Mouse (Mus musculus) liver, embryonic 12.5 days (tissue): ENCODE measurements around the gene Pnkp. TPM values are rescaled to one million over a fixed set of nuclear protein-coding genes. Genes with fewer than 3 reads are reported as not detected.

ENCODE experiments used
- ATAC-seq: fragments of 200-750 bp; cut with Nextera tagmentation; 2 replicates; pipeline ENCODE4 v1.8.0; 2017; ENCODE audit warnings: moderate number of reproducible peaks, mild to moderate bottlenecking, moderate library complexity
- H3K27ac ChIP-seq: fragments of 300-500 bp; sonication (generic); 2 replicates; pipeline ENCODE4 v1.5.1; 2016; ENCODE audit warnings: mild to moderate bottlenecking
- H3K27me3 ChIP-seq: fragments of 300-500 bp; sonication (generic); replicated peaks from 2 replicates; pipeline ENCODE4 v1.6.1; 2016; ENCODE audit warnings: mild to moderate bottlenecking, moderate library complexity
- H3K36me3 ChIP-seq: fragments of 300-500 bp; sonication (generic); 2 replicates; pipeline ENCODE4 v1.6.1; 2016; ENCODE audit warnings: mild to moderate bottlenecking, moderate library complexity
- H3K4me1 ChIP-seq: fragments of 300-500 bp; sonication (generic); 2 replicates; pipeline ENCODE4 v1.6.1; 2016
- H3K4me2 ChIP-seq: fragments of 300-500 bp; sonication (generic); 2 replicates; pipeline ENCODE4 v1.6.1; 2016; ENCODE audit warnings: mild to moderate bottlenecking, moderate library complexity
- H3K4me3 ChIP-seq: fragments of 300-500 bp; sonication (generic); 2 replicates; pipeline ENCODE4 v1.5.1; 2016; ENCODE audit warnings: mild to moderate bottlenecking, moderate library complexity
- H3K9ac ChIP-seq: fragments of 300-500 bp; sonication (generic); 2 replicates; pipeline ENCODE4 v1.6.1; 2016; ENCODE audit warnings: mild to moderate bottlenecking, moderate library complexity
- H3K9me3 ChIP-seq: fragments of 300-500 bp; sonication (generic); replicated peaks from 2 replicates; pipeline ENCODE4 v1.6.1; 2016; ENCODE audit warnings: mild to moderate bottlenecking, moderate library complexity
- WGBS: fragments of 180-500 bp; shearing (Covaris S2); methylation state at CpG from one replicate; pipeline ENCODE4 v1.1.7; 2016; ENCODE audit not compliant: insufficient replicate concordance; 5-methylcytosine and 5-hydroxymethylcytosine counted together
- polyA plus RNA-seq: library from polyadenylated mRNA; unstranded; fragments of >200 nt; fragmentation: Nextera tagmentation; extraction: Ambion mirVana; gene quantifications from 2 replicates; pipeline ENCODE4 v1.2.1, GENCODE M21; 2016

Pnkp gene
- polyA plus RNA-seq, 1 experiment from 2014 or later = 26.7 TPM

DNA sequence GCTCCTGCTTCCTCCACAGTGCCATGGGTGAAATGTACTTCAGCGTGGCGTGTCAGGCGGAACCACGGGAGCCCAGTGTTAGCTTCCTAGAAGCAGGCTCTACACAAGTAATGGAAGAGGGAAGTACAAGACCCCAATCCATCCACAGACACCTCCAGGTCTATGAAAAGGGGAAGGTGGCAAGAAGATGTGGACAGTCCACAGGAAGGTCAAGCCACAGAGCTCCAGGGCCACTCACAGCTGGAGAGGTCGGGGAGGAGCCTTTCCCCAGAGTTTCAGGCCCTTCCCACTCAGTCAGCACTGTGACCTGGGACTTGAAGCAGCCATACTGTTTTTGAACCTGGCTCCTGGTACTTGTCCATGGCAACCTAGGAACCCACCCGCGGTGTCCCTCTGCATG lies 30.0 kb downstream of the Pnkp start:
- Histone ChIP-seq H3K4me3 (no peak overlapping the region), H3K4me1 (peaks cover 46% of the 10 kb centered on the region), H3K9ac (no peak overlapping the region), H3K4me2 (no peak overlapping the region), H3K27me3 (no peaks in the 10 kb centered on the region), H3K27ac (no peak overlapping the region), H3K9me3 (no peaks in the 10 kb centered on the region), H3K36me3 (peaks cover 77% of the 10 kb centered on the region)
- WGBS = 71% methylated on average over 7 of the region's 7 CpGs
- ATAC-seq = no peak

- Histone ChIP-seq H3K9ac (no peak overlapping the region), H3K27ac (no peak overlapping the region; the same call in 1 of the 2 replicates)
- WGBS = 73% methylated on average over 13 of the region's 13 CpGs
Observed at GRCm38 (mm10) chr7:44888256-44889105, 31.5 kb downstream of the Pnkp start.

GRCm38 (mm10) chr7:44890180-44890579 lies 33.2 kb downstream of the Pnkp start:
- Histone ChIP-seq H3K27ac (no peak overlapping the region), H3K4me2 (peak overlapping the region; percentile 82), H3K27me3 (no peaks in the 10 kb centered on the region), H3K9ac (0 out of 2 replicates have a peak overlapping the region, but pooled peaks have one; percentile 88), H3K4me1 (peaks cover 55% of the 10 kb centered on the region), H3K36me3 (peaks cover 48% of the 10 kb centered on the region), H3K4me3 (peak overlapping the region; percentile 79; the same call in 1 of the 2 replicates), H3K9me3 (no peaks in the 10 kb centered on the region)
- no peak for ATAC-seq
- 78% methylated on average over 7 of the region's 7 CpGs for whole genome bisulfite sequencing

More at GRCm38 (mm10) chr7:44888256-44889105, 31.5 kb downstream of the Pnkp start:
- no peaks in the 10 kb centered on the region for H3K27me3 ChIP-seq
- H3K36me3 ChIP-seq = peaks cover 62% of the 10 kb centered on the region
- peaks cover 52% of the 10 kb centered on the region for H3K4me1 ChIP-seq
- H3K4me2 ChIP-seq = no peak overlapping the region
- no peak overlapping the region for H3K4me3 ChIP-seq
- ATAC-seq = no peak
- H3K9me3 ChIP-seq = no peaks in the 10 kb centered on the region

GRCm38 (mm10) chr7:44890737-44891136 lies 33.8 kb downstream of the Pnkp start:
- Histone ChIP-seq H3K4me2 (peak overlapping the region; percentile 82), H3K9ac (peak overlapping the region; percentile 88; the same call in 1 of the 2 replicates), H3K9me3 (no peaks in the 10 kb centered on the region), H3K27me3 (no peaks in the 10 kb centered on the region), H3K27ac (no peak overlapping the region), H3K4me3 (peak overlapping the region; percentile 79), H3K4me1 (peaks cover 61% of the 10 kb centered on the region), H3K36me3 (peaks cover 42% of the 10 kb centered on the region)
- ATAC-seq = no peak
- 77% methylated on average over 4 of the region's 4 CpGs for WGBS

GRCm38 (mm10) chr7:44891611-44892010 lies 34.7 kb downstream of the Pnkp start:
- Histone ChIP-seq H3K9ac (peak overlapping the region; percentile 88), H3K4me3 (peak overlapping the region; percentile 79), H3K4me2 (peak overlapping the region; percentile 82), H3K27ac (peak overlapping the region; percentile 92), H3K4me1 (peaks cover 69% of the 10 kb centered on the region), H3K9me3 (no peaks in the 10 kb centered on the region), H3K27me3 (no peaks in the 10 kb centered on the region), H3K36me3 (peaks cover 37% of the 10 kb centered on the region)
- ATAC-seq = 0 out of 2 replicates have a peak, but pooled peaks have one; percentile 25
- 12% methylated on average over 6 of the region's 6 CpGs for WGBS

DNA sequence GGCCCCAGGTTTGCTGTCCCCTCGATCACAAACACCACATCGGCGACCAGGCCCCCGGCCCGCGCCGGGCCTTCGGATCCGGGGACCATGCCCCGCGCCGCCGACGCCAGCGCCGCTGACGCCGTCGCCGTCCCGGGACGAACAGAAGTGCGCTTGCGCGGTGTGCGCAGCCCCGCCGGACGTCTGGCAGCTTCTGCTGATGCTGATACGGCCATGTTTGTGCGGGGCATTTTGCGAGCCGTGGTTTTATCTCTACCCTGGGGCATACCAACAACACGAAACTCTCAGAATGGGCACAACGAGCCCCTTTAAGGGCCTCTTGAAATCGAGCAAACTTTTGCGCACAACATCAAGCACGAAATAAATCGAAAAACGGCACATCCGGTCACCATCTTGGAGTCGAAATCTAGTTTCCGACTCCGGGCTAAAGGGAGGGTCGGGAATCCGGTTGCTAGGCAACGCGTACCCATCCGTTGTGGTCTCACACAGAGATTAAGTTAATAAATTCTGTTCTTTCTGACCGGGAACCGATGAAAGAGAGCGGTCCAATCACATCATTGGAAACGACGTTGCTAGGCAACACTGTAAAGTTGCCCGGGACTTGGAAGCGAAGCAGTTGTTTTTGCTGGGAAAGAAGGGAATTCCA lies 35.5 kb downstream of the Pnkp start, which contains the start of gene Med25:
Gene Med25 (minus strand): TSS at position 437 of the 646 bp plus-strand sequence.
- H3K4me3 ChIP-seq = peak within 1 kb of the TSS; percentile 79
- H3K9ac ChIP-seq = peak within 1 kb of the TSS; percentile 88
- peaks cover 29% of the 10 kb centered on the region for H3K36me3 ChIP-seq
- no peaks in the 10 kb centered on the region for H3K27me3 ChIP-seq
- peak within 1 kb of the TSS; percentile 92 for H3K27ac ChIP-seq
- H3K4me1 ChIP-seq = peaks cover 71% of the 10 kb centered on the region
- H3K9me3 ChIP-seq = no peaks in the 10 kb centered on the region
- H3K4me2 ChIP-seq = peak within 1 kb of the TSS; percentile 82
- ATAC-seq = peak; percentile 77
- under 1% methylated on average over 56 of the region's 56 CpGs for WGBS

DNA sequence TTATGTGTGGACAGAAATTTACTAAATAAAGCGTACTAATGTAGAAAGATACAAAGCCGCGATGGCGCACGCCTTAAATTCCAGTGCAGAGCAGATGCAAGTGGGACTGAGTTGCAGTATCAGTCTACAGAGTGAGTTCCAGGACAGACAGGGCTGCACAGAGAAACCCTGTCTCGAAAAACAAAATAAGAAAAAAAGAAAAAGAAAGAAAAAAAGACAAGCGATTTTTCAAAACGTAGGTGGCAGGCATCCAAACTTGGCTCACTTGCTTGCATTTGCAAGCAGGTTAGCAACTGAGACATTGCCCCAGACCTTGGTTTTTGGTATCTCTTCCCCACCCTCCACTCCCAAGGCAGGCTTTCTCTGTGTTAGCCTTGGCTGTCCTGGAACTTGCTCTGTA lies 36.3 kb downstream of the Pnkp start:
- peak overlapping the region; percentile 79 for H3K4me3 ChIP-seq

GRCm38 (mm10) chr7:44894175-44894574 lies 37.2 kb downstream of the Pnkp start:
- H3K4me1 ChIP-seq = peaks cover 72% of the 10 kb centered on the region
- H3K27me3 ChIP-seq = no peaks in the 10 kb centered on the region
- H3K36me3 ChIP-seq = peaks cover 21% of the 10 kb centered on the region
- no peak overlapping the region for H3K4me3 ChIP-seq
- no peak for ATAC-seq
- H3K9ac ChIP-seq = no peak overlapping the region
- H3K4me2 ChIP-seq = no peak overlapping the region
- 75% methylated on average over 3 of the region's 3 CpGs for WGBS
- no peaks in the 10 kb centered on the region for H3K9me3 ChIP-seq
- H3K27ac ChIP-seq = no peak overlapping the region

More for the DNA sequence above, 36.3 kb downstream of the Pnkp start:
- Histone ChIP-seq H3K27ac (peak overlapping the region; percentile 62), H3K36me3 (peaks cover 23% of the 10 kb centered on the region), H3K9me3 (no peaks in the 10 kb centered on the region), H3K27me3 (no peaks in the 10 kb centered on the region), H3K4me2 (peak overlapping the region; percentile 82), H3K4me1 (peaks cover 72% of the 10 kb centered on the region), H3K9ac (peak overlapping the region; percentile 5; the same call in 1 of the 2 replicates)
- 38% methylated on average over 8 of the region's 8 CpGs for WGBS
- no peak for ATAC-seq

GRCm38 (mm10) chr7:44895206-44895592 lies 38.3 kb downstream of the Pnkp start:
- ATAC-seq = no peak
- peak overlapping the region; percentile 80 for H3K4me2 ChIP-seq
- H3K4me1 ChIP-seq = peaks cover 74% of the 10 kb centered on the region
- H3K9me3 ChIP-seq = no peaks in the 10 kb centered on the region
- 74% methylated on average over 7 of the region's 7 CpGs for WGBS
- no peak overlapping the region for H3K9ac ChIP-seq
- H3K27ac ChIP-seq = peak overlapping the region; percentile 58; the same call in 1 of the 2 replicates
- peak overlapping the region; percentile 60 for H3K4me3 ChIP-seq
- H3K36me3 ChIP-seq = peaks cover 25% of the 10 kb centered on the region
- no peaks in the 10 kb centered on the region for H3K27me3 ChIP-seq

DNA sequence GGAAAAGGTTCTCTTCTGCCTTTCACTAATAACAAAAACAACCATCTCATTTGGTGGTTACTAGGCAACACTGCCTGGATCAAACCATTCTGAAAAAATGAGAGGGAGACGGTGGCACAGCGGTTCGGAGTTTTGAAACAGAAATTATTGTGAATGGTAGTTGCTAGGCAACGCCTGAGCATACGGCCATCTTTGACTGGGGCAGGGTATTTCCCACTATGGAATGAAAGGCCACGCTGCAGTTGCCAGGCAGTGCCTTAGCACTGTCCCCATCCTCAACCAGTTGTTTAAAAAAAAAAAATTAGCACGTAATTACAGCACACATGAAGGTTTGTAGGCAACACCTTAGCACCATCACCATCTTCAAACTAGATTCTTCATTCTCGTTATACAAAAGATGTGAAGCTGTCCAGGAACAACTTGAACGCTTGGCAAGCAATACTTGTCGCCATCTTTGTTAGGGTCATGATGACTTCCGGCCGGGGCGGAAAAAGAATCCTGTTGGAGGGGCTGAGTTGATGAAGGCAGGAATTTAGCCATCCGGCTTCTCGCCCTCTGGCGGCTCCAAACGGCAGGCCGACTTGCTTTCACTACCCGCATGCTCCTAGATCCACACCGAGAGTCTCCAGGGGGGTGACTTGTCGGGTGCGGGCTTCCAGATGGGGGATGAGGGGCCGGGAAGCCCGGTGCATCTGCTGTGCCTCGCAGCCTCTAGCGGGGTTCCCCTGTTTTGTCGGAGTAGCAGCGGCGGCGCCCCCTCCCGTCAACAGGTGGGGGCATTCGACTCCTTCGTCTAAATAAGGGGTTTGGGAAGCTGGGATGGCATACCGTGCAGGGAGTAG lies 38.9 kb downstream of the Pnkp start, which contains the start of gene Fuz:
Gene Fuz (plus strand): TSS at position 487 of the 842 bp plus-strand sequence.
- Histone ChIP-seq H3K27ac (peak within 1 kb of the TSS; percentile 58), H3K4me2 (peak within 1 kb of the TSS; percentile 80), H3K4me1 (peaks cover 74% of the 10 kb centered on the region), H3K36me3 (peaks cover 25% of the 10 kb centered on the region), H3K27me3 (no peaks in the 10 kb centered on the region), H3K9me3 (no peaks in the 10 kb centered on the region), H3K9ac (peak within 1 kb of the TSS; percentile 64), H3K4me3 (peak within 1 kb of the TSS; percentile 60)
- 3% methylated on average over 34 of the region's 34 CpGs for WGBS
- peak; percentile 34; the same call in 1 of the 2 replicates for ATAC-seq

GRCm38 (mm10) chr7:44896499-44896898 lies 39.6 kb downstream of the Pnkp start:
- Histone ChIP-seq H3K36me3 (peaks cover 31% of the 10 kb centered on the region), H3K4me1 (peaks cover 74% of the 10 kb centered on the region), H3K27ac (peak overlapping the region; percentile 58)

More at GRCm38 (mm10) chr7:44896499-44896898, 39.6 kb downstream of the Pnkp start:
- H3K27me3 ChIP-seq = no peaks in the 10 kb centered on the region
- no peaks in the 10 kb centered on the region for H3K9me3 ChIP-seq
- no peak for ATAC-seq
- 50% methylated on average over 10 of the region's 10 CpGs for WGBS
- H3K4me2 ChIP-seq = peak overlapping the region; percentile 80
- H3K9ac ChIP-seq = peak overlapping the region; percentile 64
- peak overlapping the region; percentile 60 for H3K4me3 ChIP-seq
